Mouse (Mus musculus): ENCODE measurements around the gene Clrn2.

- TF ChIP-seq TAL1 (IDR thresholded peaks at IDR 0.05; ENCODE audit: low read length): no peak
- no peak for TF ChIP-seq GATA1 (IDR thresholded peaks at IDR 0.05; ENCODE audit: low read length)
Measured at GRCm38 (mm10) chr5:45474758-45475157, 21.2 kb downstream of the Clrn2 start.
